Mouse (Mus musculus) ES-Bruce4 (cell line): ENCODE measurements around the gene Mesp2.

ENCODE experiments used
- CTCF ChIP-seq: IDR thresholded peaks from one replicate; pipeline ENCODE4 v1.8.1; 2011; ENCODE audit warnings: low read depth, low read length
- POLR2A ChIP-seq: IDR thresholded peaks from one replicate; pipeline ENCODE4 v1.8.1; 2011; ENCODE audit warnings: low read length; ENCODE audit not compliant: insufficient read depth

GRCm38 (mm10) chr7:79769664-79770063, 40.9 kb upstream of the Mesp2 start:
- TF ChIP-seq POLR2A: no peak
- no peak for TF ChIP-seq CTCF
